Mouse (Mus musculus): ENCODE measurements around the gene Meis2.

- TF ChIP-seq EP300 (IDR thresholded peaks at IDR 0.05; ENCODE audit: low read depth) (no peak), CTCF (IDR thresholded peaks at IDR 0.05; ENCODE audit: low read depth) (no peak)
Observed at GRCm38 (mm10) chr2:116010469-116010868, 55.2 kb downstream of the Meis2 start.

All from liver, embryonic 14.5 days (tissue).